Comparison of ENCODE assay signal across 11 mouse cellular contexts in the genomic region with DNA sequence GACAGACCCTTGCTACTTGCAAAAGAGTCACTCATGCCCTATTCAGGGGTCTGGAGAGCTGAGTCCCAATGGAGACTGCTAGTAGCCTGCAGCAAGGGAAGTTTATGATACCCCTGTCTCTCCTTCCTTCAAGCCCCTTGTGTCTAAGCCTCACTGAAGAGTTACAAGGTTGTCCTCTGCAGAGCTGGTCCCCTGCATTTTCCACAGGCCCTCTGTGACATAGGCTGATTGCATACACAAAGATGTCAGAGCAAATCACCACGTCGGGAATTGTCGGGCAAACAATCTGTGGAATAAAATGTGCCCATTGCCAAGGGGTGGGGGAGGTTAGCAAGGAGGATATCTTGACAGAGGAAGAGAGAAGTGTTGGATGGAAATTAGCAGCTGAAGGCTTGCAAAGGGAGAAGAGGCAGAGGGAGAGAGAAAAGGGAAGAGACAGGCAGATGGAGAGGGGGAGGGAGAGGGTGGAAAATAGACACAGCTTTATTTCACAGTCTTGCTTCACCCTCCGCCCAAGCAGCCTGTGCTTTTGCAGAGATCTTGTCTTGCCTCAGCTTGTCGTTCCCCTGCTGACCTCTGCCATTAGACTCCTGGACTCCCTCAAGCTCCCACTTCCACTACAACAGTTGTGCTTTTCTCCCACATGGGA.
DNase-seq lines count a peak whose midpoint lies in the region; ATAC-seq and TF ChIP-seq lines count a peak whose summit lies in the region.
"Had no signal": no experiment of that assay in that cellular context is flagged by ENCODE, and none has a peak within 500 bp of the region (broad histone marks: within the 10 kb centered on the region; RNA-seq: fewer than 3 reads in every experiment).

No protein-coding gene starts in this region.

- H3K27me3 ChIP-seq in kidney, embryonic 14.5 days (ENCODE audit: control insufficient read depth, insufficient read depth, low read length), result 0 out of 2 replicates have a peak, but pooled peaks cover 3% of the 10 kb centered on the region
- H3K27me3 ChIP-seq: embryonic facial prominence, embryonic 15.5 days had no signal

- H3K4me3 ChIP-seq in cortical plate, adult 2 months (ENCODE audit: insufficient read depth, low read length), result no peak overlapping the region
- H3K4me3 ChIP-seq in kidney, embryonic 14.5 days (ENCODE audit: low read length), result no peak overlapping the region
- H3K4me3 ChIP-seq: embryonic facial prominence, embryonic 15.5 days had no signal

- 42% methylated on average over 5 of the region's 5 CpGs for WGBS in kidney, embryonic 14.5 days

- no peak for TF ChIP-seq POLR2A in cortical plate, adult 2 months (IDR thresholded peaks at IDR 0.05; ENCODE audit: extremely low read depth, insufficient read depth, low read length)

- H3K9ac ChIP-seq in kidney, embryonic 14.5 days (ENCODE audit: low read depth, low read length), result no peak overlapping the region
- H3K9ac ChIP-seq: embryonic facial prominence, embryonic 15.5 days had no signal

- peaks cover 11% of the 10 kb centered on the region for H3K4me1 ChIP-seq in cortical plate, adult 2 months (ENCODE audit: control insufficient read depth, insufficient read depth, low read length)
- no peaks in the 10 kb centered on the region for H3K4me1 ChIP-seq in kidney, embryonic 14.5 days (ENCODE audit: control insufficient read depth, insufficient read depth, low read length)
- H3K4me1 ChIP-seq: embryonic facial prominence, embryonic 15.5 days had no signal

- H3K27ac ChIP-seq in cortical plate, adult 2 months (ENCODE audit: insufficient read depth, low read length), result peak overlapping the region; percentile 65
- H3K27ac ChIP-seq in kidney, embryonic 14.5 days (ENCODE audit: low read depth, low read length), result no peak overlapping the region
- H3K27ac ChIP-seq: embryonic facial prominence, embryonic 15.5 days had no signal

- H3K4me2 ChIP-seq in kidney, embryonic 14.5 days (replicated peaks; ENCODE audit: low read depth, low read length), result no peak overlapping the region
- H3K4me2 ChIP-seq: embryonic facial prominence, embryonic 15.5 days had no signal

- no peak for TF ChIP-seq CTCF in cortical plate, adult 2 months (IDR thresholded peaks at IDR 0.05; ENCODE audit: extremely low read depth, insufficient read depth, low read length)

- peak; percentile 3 for DNase-seq in kidney, postnatal 14 days
- no peak for DNase-seq in kidney, postnatal 36 days
- DNase-seq in frontal cortex, postnatal 36 days (ENCODE audit: low spot score in 2 of 2), result peak; percentile 65 to 87
- peak; percentile 15 to 53 for DNase-seq in lung, postnatal 4 days
- no peak for DNase-seq in thymus, postnatal 4 days
- DNase-seq: kidney, adult 11 months; spleen, adult 18-20 months had no signal

- no peak for ATAC-seq in kidney, embryonic 14.5 days (ENCODE audit: low FRiP score, low TSS enrichment)
- ATAC-seq: activated CD4-positive, CD25-positive, alpha-beta regulatory T cell, adult 4 months had no signal

- H3K9me3 ChIP-seq in kidney, embryonic 14.5 days (ENCODE audit: control insufficient read depth, low read length), result no peaks in the 10 kb centered on the region
- H3K9me3 ChIP-seq: embryonic facial prominence, embryonic 15.5 days had no signal

- no peaks in the 10 kb centered on the region for H3K36me3 ChIP-seq in kidney, embryonic 14.5 days (ENCODE audit: control insufficient read depth, insufficient read depth, low read length)
- H3K36me3 ChIP-seq: embryonic facial prominence, embryonic 15.5 days had no signal

Comparison
In these comparisons a context has a peak if more than half of its experiments do, and no peak if none do; other contexts are left out.
1. DNase-seq: peak in kidney, postnatal 14 days (single experiment), frontal cortex, postnatal 36 days (2 of 2) and lung, postnatal 4 days (2 of 2); none in kidney, postnatal 36 days (0 of 2) and thymus, postnatal 4 days (single experiment).